Mouse (Mus musculus): ENCODE measurements around the gene Ganab.
"Not testable (repeated sequence)": the region's sequence is repeated elsewhere in the genome, so short reads cannot be mapped to it uniquely, and the experiment has no call there.

Ganab gene

DNA sequence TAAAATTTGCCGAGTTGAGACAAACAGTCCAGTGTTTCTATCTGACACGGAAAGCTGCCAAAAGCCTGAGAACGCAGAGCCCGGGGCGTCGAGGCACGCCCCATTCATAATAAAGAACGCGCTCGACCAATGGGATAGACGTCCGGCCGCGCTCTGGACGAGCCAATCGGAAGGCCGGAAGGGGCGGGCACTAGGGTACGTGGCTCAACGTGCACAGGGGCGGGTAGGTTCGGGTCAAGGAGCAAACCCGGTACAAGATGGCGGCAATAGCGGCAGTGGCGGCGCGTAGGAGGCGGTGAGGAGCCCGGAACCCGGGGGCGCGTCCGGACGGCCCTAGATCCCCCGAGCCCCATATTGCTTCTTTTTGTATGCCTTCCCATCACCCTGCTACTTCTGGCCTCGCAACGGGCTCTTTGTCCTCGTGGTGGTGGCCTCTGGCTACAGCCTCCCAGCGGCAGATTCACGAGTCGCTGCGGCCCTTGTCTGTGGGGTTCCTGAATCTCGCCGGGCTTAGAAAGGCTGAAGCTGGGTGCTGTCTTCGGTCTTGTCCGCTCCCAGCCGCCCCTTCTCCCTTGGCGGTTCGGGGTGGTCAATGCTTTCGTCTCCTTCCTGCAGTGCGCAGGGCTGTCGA lies at the start of gene Ganab:
Gene Ganab (plus strand): TSS at position 207 of the 631 bp plus-strand sequence.
- DNase-seq (ENCODE audit: low spot score in 2 of 2), result peak; percentile 89 to 92

- no peak for DNase-seq (ENCODE audit: low spot score in 2 of 2)
Measured at GRCm38 (mm10) chr19:8848356-8848755, 49.5 kb upstream of the Ganab start.

DNA sequence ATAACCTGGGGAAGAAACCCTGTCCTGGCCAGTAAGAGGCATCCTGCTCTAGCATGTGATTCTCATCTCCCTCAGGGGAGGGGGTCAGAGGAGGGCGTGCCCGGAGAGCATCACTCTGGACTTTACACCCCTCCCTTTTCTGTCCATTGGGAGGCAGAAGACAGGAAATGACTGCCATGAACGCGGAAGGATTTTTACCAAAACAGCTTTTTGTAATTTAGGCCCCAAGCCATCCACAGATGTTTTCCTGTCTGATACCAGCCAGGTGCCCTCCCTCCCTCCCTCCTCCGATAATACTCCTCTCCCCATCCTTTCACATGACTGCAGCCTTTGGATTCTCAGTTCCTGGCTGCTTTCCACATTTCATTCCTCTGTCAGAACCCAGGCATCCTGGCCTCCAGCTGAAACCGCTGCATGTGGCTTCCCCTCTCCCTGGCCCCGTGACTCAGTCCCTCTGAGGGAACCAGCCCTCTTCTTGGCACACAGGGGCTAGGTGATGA lies 47.4 kb upstream of the Ganab start, which contains the start of gene Lrrn4cl:
Gene Lrrn4cl (plus strand): TSS at position 367 of the 500 bp plus-strand sequence.
- no peak for DNase-seq (ENCODE audit: low spot score in 2 of 2)

DNA sequence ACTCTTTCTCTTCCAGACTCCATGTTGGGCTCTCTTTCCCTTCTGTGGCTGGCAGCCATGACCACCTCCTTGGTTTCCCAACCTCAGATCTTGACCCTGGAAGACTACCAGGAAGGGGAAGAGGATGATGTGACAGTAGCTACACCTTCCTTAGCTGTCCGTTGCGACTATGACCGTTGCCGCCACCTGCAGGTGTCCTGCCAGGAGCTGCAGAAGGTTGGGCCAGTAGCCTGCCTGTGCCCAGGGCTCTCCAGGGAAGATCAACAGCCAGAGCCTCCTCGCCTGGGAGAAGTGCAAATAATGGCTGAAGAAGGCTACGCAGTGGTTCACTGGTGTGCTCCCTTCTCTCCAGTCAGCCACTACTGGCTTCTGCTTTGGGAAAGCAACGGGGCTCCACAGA lies 46.2 kb upstream of the Ganab start:
- no peak for DNase-seq (ENCODE audit: low spot score in 2 of 2)

DNA sequence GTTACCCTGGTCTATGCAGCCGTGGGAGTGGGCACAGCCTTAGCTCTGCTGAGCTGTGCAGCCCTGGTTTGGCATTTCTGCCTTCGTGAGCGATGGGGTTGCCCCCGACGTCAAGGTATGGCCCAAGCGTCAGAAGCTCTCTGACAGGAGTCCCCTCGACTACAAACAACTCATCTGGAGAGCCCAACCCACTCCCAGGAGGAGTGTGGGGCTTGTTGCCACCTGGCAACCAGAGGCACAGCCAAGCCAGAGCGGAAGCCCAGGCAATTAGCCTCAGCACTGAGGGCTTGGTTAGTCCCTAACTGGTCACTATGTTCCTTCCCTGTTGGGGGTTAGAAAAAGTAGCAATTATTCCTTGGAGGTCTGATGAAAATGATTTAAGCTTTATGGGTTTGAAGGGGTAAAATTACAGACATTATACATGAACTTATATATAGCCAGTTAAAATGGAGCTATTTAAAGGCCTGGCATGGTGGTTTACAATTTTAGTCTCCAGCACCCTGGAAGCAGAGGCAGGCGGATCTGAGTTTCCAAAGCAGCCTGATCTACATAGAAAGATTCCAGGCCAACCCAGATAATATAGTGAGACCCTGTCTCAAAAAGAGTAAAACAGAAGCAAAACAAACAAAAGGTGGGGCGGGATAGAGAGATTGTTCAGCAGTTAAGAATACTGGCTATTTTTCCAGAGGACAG lies 45.5 kb upstream of the Ganab start:
- no peak for DNase-seq (ENCODE audit: low spot score in 2 of 2)

GRCm38 (mm10) chr19:8853117-8853516 lies 44.8 kb upstream of the Ganab start:
- no peak for DNase-seq (ENCODE audit: low spot score in 2 of 2)

GRCm38 (mm10) chr19:8857689-8858088 lies 40.2 kb upstream of the Ganab start:
- DNase-seq (ENCODE audit: low spot score in 2 of 2), result no peak

- DNase-seq (ENCODE audit: low spot score in 2 of 2), result peak; percentile 33 to 44
Measured at GRCm38 (mm10) chr19:8859018-8859417, 38.9 kb upstream of the Ganab start.

- DNase-seq (ENCODE audit: low spot score in 2 of 2), result no peak
Measured at GRCm38 (mm10) chr19:8864265-8864664, 33.6 kb upstream of the Ganab start.

DNA sequence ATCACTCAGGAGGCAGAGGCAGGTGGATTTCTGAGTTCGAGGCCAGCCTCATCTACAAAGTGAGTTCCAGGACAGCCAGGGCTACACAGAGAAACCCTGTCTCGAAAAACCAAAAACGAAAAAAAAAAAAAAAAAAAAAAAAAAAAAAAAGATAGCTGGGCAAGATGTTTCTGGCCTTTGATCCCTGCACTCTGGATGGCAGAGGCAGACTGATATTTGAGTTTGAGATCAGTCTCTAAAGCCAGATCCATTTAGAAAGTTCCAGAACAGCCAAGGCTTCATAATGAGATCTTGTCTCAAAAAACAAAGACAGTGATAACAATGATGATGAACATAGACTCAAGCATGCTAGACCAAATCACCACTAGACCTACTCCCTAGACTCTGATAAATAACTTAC lies 27.5 kb upstream of the Ganab start:
- DNase-seq (ENCODE audit: low spot score in 2 of 2), result not testable (repeated sequence)

DNA sequence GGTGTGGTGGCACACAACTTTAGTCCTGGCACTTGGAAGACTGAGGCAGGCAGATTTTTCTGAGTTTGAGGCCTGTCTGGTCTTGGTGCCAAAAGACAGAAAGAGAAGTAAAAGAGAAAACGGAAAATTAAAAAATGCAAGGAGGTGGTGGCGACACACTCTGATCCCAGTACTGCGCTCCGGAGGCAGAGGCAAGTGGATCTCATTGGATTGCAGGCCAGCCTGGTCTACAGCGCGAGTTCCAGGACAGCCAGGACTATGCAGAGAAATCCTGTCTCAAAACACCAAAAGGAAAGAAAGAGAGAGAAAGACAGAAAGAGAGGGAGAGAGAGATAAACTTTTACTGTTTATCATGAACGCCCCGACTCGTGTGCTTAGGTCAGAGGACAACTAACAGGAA lies 27.0 kb upstream of the Ganab start:
- DNase-seq (ENCODE audit: low spot score in 2 of 2), result no peak

GRCm38 (mm10) chr19:8871267-8872186 lies 26.3 kb upstream of the Ganab start, which contains the start of gene Ubxn1:
Gene Ubxn1 (plus strand): TSS chr19:8871496.
- peak; percentile 94 to 95 for DNase-seq (ENCODE audit: low spot score in 2 of 2)

- DNase-seq (ENCODE audit: low spot score in 2 of 2), result no peak
Measured at GRCm38 (mm10) chr19:8872266-8872840, 25.5 kb upstream of the Ganab start.

DNA sequence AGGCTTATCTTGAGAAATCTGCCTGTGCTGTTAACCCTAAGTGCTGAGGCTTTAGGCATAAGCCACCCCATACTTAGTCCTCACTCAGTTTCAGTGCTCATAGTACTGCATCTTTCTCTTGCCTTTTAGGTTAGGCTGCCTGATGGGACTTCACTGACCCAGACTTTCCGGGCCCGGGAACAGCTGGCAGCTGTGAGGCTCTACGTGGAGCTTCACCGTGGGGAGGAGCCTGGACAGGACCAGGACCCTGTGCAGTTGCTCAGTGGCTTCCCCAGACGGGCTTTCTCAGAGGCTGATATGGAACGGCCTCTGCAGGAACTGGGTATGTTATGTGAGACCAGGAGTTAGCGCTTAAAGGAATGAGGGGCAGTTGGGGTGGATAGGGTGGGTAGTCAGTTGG lies 22.8 kb upstream of the Ganab start:
- DNase-seq (ENCODE audit: low spot score in 2 of 2), result no peak

DNA sequence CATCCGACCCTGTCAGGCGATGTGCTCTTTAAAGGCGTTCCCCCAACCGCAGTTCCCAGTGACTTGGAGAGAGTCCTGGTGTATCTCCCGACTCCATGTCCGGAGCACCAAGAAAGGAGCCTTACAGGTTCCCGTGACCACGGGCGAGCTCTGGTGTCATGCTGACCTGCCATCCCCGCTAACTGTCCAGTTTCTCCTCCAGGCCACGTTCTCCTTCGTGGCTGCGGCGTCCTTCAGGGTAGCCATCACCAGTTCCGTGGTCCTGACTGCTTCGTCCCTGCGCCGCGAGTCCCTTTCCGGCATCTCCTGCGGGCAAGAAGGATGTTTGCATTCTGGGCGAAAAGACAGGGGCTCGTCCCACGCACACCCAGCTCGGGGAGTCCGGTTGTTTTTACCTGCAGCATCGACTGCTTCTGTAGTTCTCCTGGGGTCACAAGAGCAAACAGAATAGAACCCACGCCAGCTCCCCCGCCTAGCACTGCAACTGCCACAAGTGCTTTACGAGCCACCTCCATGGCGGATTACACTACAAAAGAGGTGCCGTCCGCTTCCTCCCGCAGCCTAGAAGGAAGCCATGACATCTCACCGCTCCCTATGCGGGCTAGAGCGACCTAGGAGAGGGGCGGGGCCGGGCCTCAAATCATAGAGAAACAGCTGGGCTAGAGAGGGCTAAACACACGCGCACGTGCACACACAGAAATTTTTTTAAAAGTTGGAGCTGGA lies 17.4 kb upstream of the Ganab start, which contains the start of gene Uqcc3:
Gene Uqcc3 (minus strand): TSS at position 613 of the 723 bp plus-strand sequence.
- DNase-seq (ENCODE audit: low spot score in 2 of 2), result peak; percentile 88 to 92

- DNase-seq (ENCODE audit: low spot score in 2 of 2), result no peak
Measured at GRCm38 (mm10) chr19:8881034-8881392, 16.9 kb upstream of the Ganab start.

DNA sequence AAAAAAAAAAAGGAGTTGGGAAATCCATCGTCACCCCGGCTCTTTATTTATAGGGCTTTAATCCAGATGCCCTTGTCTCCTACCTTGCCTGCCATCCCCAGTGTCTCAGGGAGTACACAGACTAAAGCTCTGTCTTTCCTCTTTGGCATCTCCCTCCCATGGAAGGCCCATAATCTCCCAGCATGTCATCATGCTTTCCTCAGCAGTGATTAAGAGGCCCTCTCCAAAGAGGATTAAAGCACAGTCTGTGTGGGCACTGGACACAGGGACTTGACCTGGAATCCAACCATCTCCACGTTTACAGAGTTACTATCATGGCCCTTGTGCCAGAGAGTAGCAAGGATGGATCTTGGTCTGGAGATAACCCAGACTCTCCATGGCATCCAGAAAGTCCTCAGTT lies 14.3 kb upstream of the Ganab start, which contains the start of the genes Lbhd1 and Gm49403:
Gene Lbhd1 (plus strand): TSS at position 117 of the 400 bp plus-strand sequence.
Gene Gm49403 (plus strand): TSS at position 315 of the 400 bp plus-strand sequence.
- no peak for DNase-seq (ENCODE audit: low spot score in 2 of 2)

DNA sequence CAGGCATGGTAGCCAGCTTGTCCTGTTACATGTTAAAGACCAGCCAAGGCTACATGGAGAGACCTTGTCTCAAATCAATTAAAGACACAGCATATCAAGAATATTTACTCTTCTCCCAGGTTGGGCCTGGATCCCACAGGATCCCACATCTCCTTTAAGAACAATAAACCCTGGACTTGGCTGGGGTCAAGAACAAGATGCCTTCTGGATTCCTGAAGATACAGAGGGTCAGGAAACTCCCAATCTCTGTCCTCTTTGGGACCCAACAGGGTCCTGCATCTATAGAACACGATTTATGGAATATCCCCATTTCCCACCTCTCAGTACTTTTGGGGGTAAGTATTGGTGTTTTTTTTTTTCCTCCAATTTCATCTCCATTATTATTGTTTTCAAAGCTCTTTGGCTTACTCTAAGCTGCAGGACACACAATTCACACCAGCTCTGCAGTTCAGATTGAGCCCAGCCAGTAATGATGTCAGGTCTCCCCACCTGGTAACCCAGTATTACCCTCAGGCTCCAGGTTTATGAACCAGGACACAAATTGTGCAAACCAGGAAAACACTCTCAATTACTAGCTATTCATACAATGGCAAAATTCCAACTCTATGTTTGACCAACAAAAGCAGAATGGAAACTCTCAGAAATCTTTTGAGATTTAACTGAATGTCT lies 10.8 kb upstream of the Ganab start:
- DNase-seq (ENCODE audit: low spot score in 2 of 2), result no peak

GRCm38 (mm10) chr19:8887585-8888463 lies 10.0 kb upstream of the Ganab start:
- DNase-seq (ENCODE audit: low spot score in 2 of 2), result no peak

Data from natural killer cell, adult 2 months (primary cell).